Mouse (Mus musculus): Measurements from ENCODE around the gene 4930404H24Rik. TPM values are rescaled to one million over a fixed set of nuclear protein-coding genes. Genes with fewer than 3 reads are reported as not detected.

4930404H24Rik gene
- total RNA-seq, 2 experiments from 2014 or later: not detected

DNA sequence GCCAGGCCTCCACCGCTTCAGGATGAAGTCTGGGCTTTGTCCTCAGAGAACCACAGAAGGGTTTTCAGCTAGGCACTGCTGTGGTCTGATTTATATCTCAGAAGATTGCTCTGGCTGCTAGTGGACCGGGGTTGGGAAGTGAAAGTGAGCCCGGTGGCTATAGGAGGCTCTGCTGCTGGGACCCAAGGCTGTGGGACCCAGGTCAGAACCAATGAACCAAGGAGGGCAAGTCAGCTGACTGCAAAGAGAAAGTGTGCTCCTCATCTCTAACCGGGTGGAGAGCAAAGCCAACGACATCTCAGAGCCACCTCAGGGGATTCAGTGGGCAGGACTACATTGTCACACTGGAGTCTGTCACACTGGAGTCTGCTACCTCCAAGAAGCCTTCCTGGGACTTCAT is 13.8 kb downstream of the 4930404H24Rik start:
- intact Hi-C loops (cut with DNase I; ENCODE audit: low total_unique reads): no loop called here
- DNase-seq: no peak

DNA sequence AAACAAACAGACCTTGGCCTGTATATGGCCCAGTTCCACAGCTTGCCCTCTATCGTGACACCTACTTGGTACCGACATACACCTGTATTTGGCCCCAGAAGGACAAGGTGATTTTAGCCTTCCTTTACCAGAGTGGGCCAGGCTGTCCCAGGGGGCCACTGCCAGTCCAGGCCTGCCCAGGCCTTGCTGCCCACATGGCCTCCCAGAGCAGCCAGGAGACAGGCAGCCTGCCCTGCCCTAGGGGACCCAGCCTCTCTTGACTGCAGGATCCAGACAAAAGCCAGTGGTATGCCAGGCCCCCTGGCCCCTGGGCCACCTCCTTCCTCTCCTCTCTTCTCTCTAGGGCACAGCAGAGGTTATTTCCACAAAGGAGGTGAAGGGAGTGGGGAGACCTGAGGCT is 15.4 kb downstream of the 4930404H24Rik start:
- intact Hi-C loops (cut with DNase I; ENCODE audit: low total_unique reads): no loop called here
- no peak for DNase-seq

DNA sequence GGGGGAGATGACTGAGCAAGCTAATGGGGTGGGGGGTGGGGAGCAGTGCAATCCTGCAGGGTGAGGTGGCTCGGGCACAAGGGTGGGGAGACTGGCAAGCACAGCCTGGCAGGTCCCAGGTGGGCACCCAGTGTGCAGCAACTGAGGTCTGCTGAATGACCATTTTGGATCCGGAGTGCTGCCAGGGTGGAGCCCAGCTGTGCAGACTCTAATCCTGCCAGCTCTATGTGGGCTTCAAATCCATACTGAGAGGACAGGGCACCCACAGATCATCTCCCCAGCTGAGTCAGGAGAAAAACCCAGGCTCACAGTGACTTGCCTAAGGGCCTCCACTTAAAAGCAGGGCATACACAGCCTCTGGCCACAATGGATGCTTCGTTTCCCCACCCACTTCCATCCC is 15.8 kb downstream of the 4930404H24Rik start:
- DNase-seq: no peak
- intact Hi-C loops (cut with DNase I; ENCODE audit: low total_unique reads): no loop called here

DNA sequence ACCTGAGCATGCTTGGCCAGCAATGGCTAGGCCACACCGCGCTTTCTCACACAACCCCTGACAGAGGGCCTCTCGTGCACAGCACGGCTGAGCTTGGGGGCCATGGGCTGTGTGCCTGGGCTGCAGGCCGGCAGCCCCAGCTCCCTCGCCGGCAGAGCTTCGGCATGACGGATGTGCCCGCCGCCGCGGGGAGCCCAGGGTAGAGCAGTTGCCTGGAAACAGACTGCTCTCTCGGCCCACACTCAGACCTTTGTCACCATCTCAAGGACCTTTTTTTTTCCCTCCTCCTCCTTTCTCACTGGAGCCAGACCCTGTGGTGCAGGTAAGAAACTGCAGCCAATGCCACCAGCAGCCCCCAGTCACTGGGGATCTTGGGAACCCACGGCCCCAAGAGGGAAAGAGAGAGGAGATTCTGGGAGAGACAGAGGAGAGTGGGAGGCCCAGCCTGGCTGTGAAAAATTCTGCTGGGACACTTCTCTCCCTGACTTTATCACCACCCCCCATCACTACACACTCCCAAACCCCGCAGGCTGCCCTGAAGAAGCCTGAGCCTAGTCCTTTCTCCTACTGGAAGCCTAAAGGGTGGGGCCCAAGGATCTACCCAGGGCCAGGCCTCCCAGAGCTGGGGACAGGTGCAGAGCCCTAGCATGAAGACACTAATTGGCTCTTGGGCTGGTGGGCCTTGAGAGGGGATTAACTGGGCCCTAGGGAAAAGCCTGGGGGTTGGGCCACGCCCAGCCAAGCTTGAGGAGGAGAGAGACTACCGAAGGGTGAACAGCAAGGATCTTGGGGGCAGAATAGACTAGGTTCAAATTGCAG is 16.8 kb downstream of the 4930404H24Rik start:
- no peak for DNase-seq
- intact Hi-C loops (cut with DNase I; ENCODE audit: low total_unique reads): no loop called here

DNA sequence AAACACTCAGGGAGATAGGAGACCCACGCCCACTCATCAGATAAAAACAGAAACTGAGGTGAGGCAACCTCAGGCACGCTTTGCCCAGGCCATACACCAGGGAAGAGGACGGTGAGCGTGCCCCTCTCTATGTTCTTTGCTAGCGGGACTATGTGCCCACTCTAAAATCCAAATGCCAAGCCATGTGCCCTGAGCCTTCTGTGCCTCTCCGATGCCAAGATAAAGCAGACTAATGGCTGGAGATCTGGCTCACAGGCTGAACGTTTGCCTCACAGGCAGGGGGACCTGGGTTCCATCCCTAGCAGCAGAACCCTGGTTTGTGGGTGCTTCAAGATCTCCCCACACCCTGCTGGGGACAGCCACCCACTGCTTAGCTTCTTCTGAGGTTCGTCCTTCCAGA is 17.5 kb downstream of the 4930404H24Rik start:
- intact Hi-C loops (cut with DNase I; ENCODE audit: low total_unique reads): no loop called here
- DNase-seq: no peak

DNA sequence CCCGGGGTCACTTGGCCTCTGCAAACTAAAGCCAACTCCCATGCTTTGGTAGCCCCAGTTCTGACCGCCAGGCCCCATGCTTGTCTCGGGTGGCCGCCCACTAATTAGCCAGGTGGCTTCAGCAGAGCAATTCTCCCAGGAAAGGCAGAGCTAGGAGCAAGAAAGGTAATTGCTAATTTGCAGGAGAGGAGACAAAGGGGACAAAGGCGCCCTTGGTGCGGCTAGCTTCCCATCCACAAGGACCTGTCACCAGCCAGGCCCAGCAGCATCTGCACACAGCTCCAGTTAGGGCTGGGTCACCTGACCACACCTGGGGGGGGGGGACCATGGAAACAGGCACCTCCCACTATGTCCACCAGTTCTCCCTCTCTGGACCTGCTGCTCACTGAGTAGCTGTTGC is 19.0 kb downstream of the 4930404H24Rik start:
- intact Hi-C loops (cut with DNase I; ENCODE audit: low total_unique reads): no loop called here
- no peak for DNase-seq

DNA sequence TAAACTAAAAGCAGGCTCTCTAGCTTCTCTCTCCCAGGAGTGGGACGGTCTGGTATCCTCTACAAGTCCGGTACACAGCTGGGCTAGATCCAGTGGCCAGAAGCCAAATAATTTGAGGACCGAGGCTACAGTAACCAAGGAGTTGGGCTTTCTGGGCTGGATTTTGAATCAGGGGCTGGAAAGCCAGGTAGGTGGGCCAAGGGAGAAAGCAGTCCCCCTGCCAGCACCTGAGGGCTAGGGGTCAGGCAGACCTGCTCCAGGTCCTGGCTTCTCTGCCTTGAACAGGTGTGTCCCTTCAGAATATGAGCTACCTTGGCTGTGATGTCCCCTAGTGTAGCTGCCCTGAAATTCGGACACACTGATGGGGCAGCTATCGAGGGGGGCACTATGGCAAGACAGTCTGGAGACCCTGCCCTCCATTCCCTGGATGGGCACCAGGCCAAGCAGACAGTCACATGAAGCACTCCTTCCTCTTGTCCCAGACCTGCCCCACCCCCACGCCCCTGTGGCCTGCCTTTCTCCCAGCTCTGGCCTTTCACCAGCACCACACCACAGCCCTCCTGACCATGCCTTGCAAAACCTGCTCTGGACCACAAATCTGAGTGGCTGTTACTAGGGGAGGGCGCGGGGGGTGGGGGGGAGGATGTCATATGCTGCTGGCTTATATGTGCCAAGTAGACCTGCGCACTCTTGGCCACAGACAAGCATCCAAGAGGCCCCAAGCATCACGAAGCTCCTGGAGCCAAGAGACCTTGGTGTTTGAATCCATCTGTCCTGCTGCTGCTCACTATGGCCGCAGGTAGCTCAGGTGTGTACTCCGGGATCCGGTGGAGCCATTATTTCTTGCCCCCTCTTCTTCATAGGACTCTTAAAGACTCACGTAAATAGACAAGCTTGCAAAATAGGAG is 20.1 kb downstream of the 4930404H24Rik start:
- intact Hi-C loops (cut with DNase I; ENCODE audit: low total_unique reads): no loop called here
- no peak for DNase-seq

DNA sequence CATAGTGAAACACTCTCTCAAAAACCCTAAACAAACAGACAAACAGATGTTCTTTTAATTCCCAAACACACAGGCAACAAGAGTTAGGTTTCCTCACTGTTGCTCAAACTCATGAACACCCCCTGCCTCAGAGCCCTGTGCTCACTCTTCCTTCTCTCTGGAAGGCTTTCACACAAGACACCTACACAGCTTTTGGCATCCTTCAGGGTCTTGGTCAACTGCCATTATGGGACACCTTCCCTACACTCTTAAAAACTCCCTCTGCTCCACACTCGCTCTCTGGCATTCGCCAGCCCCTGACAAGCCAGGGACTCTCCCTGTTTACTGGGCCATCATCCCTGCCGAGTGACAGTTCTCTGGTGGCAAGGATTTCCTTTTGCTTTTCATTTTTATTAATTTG is 21.4 kb downstream of the 4930404H24Rik start:
- intact Hi-C loops (cut with DNase I; ENCODE audit: low total_unique reads): no loop called here
- no peak for DNase-seq

DNA sequence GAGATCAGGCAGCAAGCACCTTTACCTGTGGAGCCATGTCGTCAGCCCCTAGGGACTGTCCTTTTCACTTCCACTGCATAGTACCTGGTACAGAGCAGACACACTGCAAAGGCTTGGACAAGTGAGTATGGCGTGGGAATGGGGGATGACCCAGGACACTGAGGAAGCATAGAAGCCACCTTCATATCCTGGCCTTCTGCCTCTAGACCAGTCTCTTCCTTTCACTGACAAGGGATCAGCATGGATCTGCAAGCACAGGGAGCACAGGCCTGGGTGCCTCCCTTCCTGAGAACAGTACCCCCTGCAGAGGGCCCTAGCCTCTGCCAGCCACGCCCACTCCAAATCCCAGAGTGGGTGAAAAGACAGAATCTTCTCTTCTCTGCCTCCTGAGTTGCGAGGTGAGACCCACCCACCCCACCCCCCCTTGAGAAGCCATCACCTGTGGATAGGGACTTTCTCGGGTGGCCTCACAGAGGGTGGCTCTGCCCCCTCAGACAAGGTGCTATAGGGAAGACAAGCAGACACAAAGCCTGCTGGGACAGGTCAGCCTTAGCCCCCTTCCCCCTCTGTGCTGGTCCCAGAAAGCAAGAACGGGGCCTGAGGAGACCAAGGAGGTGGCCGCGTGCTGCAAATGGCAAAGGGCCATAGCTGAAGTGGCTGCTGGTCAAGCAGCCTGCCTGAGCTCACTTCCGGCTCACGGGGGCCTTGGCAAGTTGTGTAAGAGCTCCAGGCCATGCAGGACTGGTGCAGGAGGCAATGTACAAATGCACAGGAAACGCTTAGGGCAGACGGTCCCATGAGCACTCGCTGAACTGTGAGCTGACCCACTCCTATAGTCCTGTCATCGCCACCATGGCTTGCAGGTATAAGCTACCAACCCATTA is 22.1 kb downstream of the 4930404H24Rik start:
- intact Hi-C loops (cut with DNase I; ENCODE audit: low total_unique reads): no loop called here
- no peak for DNase-seq

DNA sequence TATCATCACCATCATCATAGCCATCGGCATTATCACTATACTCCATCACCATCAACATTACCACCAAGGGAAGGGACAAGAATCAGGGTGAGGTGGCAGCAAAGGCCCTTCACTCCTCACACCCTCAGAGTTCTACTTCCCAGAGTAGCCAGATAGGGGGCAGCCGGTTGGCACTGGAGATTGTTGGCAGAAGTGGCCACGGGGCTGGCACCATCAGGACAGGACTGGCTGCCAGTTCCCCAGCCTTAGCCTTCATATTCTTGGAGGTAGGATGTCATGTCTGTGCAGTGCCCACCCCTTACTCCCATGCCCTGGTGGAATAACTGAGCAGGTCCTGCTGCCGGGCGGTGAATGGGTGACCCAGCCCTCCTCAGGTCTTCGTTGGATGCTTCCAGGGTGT is 23.0 kb downstream of the 4930404H24Rik start:
- intact Hi-C loops (cut with DNase I; ENCODE audit: low total_unique reads): no loop called here
- no peak for DNase-seq

DNA sequence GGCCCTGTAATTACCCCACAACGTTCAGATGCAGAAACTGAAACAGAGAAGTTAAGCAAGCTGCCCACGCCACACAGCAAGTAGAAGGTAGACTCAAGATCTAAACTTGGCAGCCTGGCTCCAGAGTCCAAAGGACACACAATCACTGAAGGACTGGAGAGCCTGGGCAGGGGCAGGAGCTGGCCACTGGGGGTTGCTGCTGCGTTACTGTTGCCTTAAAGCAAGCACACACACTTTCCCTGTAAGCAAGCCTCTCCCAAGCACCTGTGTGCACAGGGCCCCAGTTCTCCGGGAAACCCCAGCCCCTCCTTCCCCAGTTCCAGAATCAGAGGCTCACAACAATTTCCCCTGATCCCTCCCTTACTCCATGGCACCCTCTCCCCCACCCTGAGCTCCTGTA is 24.4 kb downstream of the 4930404H24Rik start:
- intact Hi-C loops (cut with DNase I; ENCODE audit: low total_unique reads): no loop called here
- no peak for DNase-seq

DNA sequence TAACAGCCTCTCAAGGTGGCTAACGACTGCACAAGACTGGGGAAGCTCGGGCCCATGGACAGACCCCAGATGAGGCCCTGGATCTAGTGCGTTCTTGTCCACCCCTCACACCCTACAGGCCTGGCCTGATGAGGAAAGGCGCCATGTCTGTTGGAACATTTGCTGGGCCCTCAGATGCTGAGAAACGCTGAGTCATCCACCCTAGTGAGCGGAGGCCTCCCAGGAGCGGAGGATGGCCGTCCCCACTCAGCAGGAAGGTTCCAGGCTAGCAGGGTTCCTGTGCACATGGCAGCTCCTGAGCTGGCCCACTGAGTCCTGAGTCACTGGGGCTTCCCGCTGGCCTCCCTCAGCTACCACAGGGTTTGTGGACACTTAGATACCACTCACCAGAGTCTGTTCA is 27.5 kb downstream of the 4930404H24Rik start:
- no peak for DNase-seq
- intact Hi-C loops (cut with DNase I; ENCODE audit: low total_unique reads): no loop called here

DNA sequence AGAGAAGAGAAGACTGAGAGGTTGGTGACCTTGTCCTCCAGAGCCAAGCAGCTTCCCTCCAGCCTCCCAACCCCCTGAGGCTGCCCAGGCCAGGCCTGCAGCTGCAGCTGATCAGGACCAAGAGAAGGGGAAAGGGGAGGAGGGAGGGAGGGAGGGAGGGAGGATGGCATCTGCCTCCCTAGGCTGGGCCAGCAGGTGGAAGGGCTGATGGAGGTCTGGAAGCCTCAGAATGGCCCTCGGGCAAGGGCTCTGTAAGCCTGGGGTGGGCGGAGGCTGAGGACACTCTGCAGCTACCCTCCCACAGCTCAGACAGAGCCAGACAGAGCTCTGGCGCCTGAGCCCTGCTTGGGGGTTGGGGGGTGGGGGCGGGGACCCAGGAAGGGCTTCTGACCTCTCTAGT is 29.7 kb downstream of the 4930404H24Rik start:
- intact Hi-C loops (cut with DNase I; ENCODE audit: low total_unique reads): no loop called here
- DNase-seq: no peak

DNA sequence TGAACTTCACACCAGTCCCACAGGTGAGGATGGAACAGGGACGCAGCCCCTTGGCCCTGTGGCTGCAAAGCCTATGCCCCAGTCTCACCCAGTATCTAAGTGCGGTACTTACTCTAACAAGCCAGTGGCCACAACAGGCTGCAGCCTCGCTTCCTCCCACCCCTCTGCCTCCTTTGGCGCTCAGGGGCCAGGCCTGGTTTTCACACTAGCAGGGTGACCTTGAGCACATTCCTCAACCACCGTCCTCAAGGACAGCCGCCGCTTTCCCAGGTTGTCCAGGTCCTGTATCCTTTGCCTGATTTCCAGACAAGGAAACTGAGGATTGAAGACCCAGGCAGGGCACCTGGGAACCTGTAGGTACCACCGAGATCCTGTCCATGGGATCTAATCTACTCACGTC is 30.6 kb downstream of the 4930404H24Rik start:
- DNase-seq: no peak
- intact Hi-C loops (cut with DNase I; ENCODE audit: low total_unique reads): no loop called here

DNA sequence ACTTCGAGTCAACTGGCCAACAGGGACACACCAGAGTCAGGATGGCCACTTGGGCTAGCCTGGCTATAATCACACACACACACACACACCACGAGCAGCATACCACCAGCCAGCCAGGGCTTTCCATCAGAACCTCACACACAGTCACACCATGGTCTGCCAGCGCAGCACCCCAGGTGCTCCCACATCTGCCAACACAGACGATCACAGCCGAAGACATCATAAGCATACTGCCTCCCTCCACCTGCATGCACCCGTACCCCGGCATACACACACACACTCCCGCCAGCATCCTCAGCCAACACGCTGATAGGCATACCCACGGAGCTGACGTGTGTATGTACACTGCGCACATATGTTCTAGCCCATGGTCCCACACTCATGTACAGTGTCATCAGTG is 31.1 kb downstream of the 4930404H24Rik start:
- DNase-seq: no peak
- intact Hi-C loops (cut with DNase I; ENCODE audit: low total_unique reads): no loop called here

DNA sequence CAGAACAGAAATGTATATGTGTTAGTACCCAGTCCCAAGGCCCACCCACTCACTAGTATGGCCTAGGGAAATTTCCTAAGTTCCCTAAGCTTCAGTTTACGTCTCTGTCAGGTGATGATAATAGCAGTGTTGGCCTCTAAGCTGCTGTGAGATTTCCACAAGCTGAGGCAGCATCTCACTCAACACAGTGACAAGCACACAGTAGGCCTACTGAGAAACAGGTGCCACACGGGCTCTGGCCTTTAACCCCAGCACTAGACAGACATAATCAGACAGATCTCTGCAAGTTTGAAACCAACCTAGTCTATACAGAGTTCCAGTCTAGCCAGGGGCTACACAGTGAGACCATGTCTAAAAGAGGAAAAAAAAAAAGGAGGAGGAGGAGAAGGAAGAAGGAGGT is 32.1 kb downstream of the 4930404H24Rik start:
- intact Hi-C loops (cut with DNase I; ENCODE audit: low total_unique reads): no loop called here
- no peak for DNase-seq

DNA sequence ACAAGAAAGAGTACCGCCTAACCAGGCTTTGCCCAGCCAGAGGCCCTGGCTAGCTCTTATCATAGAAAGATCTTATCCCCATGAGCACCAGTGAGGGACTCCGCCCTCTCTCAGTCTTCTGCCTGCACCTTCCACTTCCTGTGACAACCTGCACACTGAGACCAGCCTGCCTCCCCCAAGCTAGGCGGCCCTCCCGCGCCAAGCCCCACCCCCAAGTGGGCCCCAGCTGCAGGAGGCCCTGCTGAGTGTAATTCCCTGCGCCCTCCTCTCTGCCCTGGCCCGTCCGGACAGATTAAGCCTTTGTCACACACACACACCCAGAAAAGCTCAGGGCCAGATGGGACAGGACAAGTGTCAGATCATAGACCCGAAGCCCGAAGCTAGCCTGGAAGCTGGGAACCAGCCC is 33.3 kb downstream of the 4930404H24Rik start:
- intact Hi-C loops (cut with DNase I; ENCODE audit: low total_unique reads): no loop called here
- DNase-seq: no peak

DNA sequence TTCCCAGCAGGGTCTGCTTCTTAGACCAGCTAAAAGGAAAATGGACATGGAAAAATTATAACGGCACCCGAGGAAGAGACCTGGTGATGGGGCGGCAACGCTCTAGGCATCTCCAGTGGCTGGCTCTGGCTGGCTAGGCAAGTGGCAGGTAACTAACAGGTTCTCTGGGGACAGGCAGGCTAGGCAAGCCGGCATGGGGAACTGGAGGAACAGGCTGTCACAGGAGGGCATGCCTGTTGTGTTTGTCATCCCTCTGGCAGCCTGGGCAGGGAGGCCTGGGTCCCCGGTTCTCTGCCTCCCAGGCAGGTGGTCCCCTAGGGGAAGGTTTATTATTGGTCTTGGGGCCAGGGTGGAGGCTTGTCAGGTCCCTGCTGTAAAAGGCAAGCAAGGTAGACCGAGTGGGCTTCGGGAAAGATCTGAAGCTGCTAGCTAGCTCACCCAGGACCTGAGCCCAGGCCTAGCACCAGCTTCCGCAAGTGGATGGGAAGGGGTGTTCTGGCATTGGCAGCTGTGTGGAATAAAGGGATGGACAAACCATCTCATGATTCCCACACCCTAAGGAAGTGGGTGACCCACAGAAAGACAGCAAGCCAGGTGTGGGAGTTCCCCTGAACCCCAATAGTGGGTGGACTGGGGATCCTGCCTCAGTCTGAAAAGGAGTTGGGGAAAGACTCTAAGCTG is 34.4 kb downstream of the 4930404H24Rik start:
- DNase-seq: no peak
- intact Hi-C loops (cut with DNase I; ENCODE audit: low total_unique reads): no loop called here

Measured in gastrocnemius, postnatal 14 days (tissue).